Mouse (Mus musculus) kidney, adult 2 months (tissue): ENCODE data around the gene Fndc8.

Experiments used
- CTCF ChIP-seq: fragments of 200-500 bp; conservative IDR thresholded peaks from 2 replicates; pipeline ENCODE4 v1.5.1; 2011; ENCODE audit warnings: low read depth, mild to moderate bottlenecking, control low read depth, low read length, moderate library complexity, mixed read lengths; ENCODE audit not compliant: insufficient read depth, insufficient read length
- POLR2A ChIP-seq: fragments of 200-500 bp; IDR thresholded peaks from one replicate; pipeline ENCODE4 v1.6.1; 2011; ENCODE audit warnings: low read depth, low read length, control low read depth

DNA sequence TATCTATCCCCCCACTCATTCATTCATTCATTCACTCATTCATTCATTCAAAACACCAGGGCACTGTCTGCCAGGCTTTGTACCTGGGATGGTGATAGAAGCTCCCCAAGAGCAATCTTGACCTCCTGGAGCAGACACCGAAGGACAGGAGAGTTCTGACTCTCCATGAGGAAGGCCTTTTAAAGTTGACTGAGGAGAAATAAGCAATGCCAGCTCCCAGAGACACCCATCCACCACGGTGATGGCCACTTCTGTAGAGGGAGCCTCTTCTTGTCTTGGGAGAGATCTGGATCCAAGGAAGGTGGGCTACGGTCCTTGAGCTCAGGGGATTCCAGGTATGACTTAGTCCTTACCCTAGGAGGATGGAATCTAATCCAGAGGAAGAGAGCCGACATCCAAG lies 18.3 kb downstream of the Fndc8 start, which contains the start of gene Unc45b:
- TF ChIP-seq POLR2A = no peak
- no peak for TF ChIP-seq CTCF
